Mouse (Mus musculus) retina, postnatal 7 days (tissue): ENCODE results near the gene Cux2.

Source experiments
- DNase-seq: peaks from one replicate; pipeline ENCODE4 v3.0.0-alpha.2; 2012; ENCODE audit warnings: low read depth, low spot score

Cux2 gene

DNA sequence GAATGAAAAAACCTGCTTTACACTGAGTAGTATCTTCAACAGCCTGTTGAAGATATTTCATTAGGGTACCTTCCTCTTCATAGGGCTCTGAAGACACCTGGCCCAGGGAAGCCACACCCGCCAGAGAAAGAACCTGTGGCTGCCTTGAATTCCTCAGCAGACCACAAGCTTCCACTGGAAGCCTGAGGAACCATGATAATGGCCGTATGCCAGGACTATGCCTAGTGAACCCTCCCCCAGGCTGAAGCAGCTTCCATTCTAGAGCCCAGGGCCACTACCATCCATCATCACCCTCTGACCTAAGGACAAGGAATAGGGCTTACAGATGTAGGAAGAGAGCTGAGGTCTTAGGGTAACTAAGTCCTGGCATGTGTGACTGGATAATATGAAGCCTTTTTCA is 229.7 kb downstream of the Cux2 start:
- DNase-seq, result no peak

- DNase-seq, result no peak
These were observed 230.3 kb downstream of the Cux2 start for GRCm38 (mm10) chr5:121819559-121819958.

DNA sequence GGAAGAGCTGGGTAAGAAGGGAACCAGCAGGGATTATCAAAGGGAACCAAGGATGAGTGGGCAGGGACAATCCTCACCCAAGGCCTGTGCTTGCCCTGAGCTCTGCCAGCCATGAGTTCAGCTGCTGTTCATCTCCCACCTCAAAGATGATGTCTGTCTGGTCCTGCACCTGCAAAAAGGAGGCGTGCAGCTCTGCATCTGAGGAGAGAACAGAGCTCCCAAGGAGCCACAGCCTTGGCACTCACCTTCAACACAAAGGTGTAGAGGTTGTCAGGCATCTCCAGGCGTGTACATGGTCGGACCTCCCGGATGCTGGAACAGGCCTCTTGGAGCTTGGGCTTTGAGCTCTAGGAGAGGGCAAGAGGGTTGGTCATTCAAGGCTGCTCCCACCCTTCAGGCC is 231.0 kb downstream of the Cux2 start:
- DNase-seq, result no peak

GRCm38 (mm10) chr5:121818401-121818800 is 231.5 kb downstream of the Cux2 start:
- DNase-seq, result no peak

- no peak for DNase-seq
These were observed 232.4 kb downstream of the Cux2 start for GRCm38 (mm10) chr5:121817551-121817950.

- DNase-seq, result no peak
These were observed 233.3 kb downstream of the Cux2 start for GRCm38 (mm10) chr5:121816611-121817010.

GRCm38 (mm10) chr5:121815867-121816380 is 234.0 kb downstream of the Cux2 start:
- DNase-seq, result no peak

GRCm38 (mm10) chr5:121815067-121815466 is 234.8 kb downstream of the Cux2 start:
- no peak for DNase-seq

- no peak for DNase-seq
These were observed 236.2 kb downstream of the Cux2 start for GRCm38 (mm10) chr5:121813744-121814143.

- DNase-seq, result no peak
These were observed 237.2 kb downstream of the Cux2 start for GRCm38 (mm10) chr5:121812526-121813243.

DNA sequence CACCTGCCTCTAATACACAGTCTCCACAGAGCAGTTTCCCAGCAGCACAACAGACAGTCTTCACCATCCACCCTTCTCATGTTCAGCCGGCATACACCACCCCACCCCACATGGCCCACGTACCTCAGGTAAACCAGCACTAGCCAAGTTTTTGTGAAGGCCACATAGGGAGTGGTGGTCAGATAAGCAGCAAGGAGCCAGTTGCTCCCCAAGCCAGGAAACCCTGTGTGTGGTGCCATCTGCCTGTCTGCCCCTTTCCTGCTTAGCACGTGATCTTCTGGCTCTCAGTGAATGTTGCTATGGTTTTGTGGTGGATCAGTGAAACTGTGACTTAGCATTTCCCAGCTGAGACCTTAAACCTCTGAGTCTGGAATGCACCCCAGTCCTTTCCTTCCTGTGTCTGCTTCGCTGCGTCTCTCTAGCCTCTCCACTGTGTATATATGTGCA is 238.4 kb downstream of the Cux2 start:
- no peak for DNase-seq

DNA sequence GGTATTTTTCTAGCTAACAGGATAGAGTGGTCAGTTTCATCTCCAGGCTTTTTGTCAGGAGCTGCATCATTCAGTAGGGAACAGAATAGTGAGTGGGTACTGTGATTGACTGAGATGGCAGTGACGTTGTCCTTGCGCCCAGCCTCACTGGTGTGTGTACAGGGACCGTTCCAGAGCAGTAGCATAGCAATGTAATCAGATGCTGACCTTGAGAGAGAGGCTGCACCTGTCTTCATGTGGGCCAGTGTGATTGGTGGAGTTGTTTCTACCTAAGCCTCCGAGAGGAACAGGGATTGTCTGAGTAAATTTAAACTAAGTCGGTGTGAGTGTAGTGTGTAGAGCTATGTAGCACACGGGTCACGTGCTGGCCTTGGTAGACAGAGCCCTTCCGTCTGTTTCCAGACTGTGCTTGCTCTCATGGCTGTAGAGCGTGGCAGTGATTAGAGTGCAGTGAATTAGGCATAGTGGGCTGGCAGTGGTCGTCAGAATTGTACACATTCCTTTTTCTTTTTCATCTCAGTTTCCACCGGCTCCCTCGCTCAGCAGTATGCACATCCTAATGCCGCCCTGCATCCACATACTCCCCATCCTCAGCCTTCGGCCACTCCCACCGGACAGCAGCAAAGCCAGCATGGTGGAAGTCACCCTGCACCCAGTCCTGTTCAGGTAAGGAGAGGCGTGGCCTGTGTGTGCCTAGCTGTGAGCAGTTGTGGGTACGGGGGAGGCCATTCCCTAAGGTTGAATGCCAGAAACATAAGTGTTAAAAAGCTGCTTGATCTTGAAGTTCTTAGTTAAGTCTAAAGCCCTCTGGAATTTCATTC is 239.4 kb downstream of the Cux2 start:
- DNase-seq, result no peak

DNA sequence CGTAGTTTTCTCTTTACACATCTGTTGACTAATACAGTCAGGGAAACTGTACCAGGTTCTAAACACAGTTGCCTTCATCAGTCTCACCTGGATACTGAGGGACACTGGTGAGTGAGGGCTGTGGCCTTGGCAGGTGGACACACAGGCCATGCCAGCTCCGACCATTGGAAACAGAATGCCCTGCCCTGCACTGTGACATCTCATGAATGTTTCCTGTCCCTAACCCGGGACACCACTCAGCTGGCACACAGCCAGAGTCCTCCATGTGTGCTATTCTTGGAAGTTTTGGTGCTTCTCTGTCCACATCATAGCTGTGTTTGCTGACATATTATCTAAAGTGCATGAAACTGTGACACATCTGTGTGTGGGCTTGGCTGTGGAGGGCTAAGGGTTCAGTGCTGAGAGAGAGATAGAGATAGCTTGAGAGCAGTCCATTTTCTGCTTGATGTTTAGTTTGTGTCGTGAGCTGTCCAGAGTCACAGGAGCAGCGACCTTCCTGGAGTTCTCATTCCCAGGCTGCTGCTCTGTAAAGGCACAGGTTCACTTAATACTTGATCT is 240.2 kb downstream of the Cux2 start:
- no peak for DNase-seq

GRCm38 (mm10) chr5:121808202-121808601 is 241.7 kb downstream of the Cux2 start:
- DNase-seq, result no peak

GRCm38 (mm10) chr5:121807186-121807585 is 242.7 kb downstream of the Cux2 start:
- peak; percentile 23 for DNase-seq
